Mouse (Mus musculus) left cerebral cortex, adult 9 months (tissue): Measurements from ENCODE around the gene Washc4.
A peak's percentile ranks its signal among the peaks of the same experiment; 100 is the strongest.

Source experiments
- DNase-seq, 2 experiments: peaks; one replicate each; pipeline ENCODE4 v3.0.0; 2022; ENCODE audit warnings: low spot score in 2 of 2

Gene Washc4

DNA sequence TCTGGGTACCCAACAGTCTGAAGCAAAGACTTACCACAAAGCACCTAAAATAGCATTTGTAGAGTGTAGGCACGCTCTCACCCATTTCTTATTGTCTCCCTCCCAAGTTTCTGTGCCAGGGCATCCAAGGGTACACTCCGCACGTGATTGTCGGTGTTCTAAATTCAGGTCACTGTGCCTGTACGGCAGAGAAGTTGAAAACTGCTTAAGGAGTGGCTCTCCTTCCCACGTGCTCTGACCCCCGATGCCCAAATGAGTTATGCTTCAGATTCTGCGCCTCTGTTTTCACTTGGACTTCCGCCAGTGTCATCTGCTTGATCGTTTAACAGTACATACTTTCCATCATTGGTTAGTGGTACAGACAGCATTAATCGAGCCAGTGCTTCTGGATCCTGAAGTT is 57.1 kb downstream of the Washc4 start:
- no peak for DNase-seq

DNA sequence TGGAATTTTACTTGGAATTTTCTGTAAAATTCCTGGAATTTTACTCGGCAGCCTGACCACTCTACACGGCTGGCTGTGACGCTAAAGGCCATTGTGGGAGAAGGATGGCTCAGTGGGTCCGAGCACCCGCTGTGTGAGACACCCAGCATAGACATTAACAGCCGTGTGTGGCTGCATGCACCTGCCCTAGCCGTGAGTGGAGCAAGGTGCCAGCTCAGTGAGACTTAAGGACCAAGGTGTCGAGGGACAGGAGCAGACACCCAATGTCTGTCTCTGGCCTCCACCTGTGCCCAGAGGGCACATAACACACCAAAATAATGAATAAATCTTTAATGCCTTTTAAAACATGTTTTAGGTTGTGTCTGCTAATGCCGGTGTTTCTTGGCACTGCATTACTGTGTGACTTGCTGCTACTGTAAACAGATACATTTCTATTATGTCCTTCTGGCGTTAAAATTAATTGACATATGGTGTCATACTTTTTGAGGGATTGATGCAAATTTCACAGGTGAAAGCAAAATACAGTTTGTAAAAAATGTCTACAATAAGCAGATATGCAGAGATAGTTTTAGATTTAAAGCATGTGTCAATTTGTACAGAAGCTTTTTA is 60.5 kb downstream of the Washc4 start:
- DNase-seq, result no peak

DNA sequence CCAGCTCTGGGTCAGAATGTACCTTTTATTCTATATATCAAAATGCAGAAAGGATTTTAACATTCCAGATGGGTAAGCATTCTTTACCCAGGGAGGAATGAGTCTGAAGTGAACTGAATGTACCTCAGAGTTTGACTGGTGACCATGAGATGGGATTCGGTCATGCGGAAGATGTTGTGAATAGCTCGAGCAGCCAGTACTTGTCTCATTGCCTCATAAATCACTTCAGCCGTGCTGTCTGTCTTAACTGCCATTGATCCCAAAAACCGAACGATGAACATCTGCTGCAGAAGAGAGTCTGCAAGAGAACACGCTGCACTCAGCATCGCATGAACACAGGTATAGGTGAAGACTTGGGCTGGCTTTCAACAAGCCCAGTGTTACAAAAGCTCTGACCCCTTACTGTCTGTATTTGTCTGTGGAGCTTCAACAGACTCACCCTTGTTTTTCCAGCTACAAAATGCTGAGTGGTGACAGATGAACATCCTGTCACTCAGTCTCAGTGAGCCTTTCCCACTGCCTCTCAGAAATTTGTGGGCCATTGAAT is 62.2 kb downstream of the Washc4 start:
- no peak for DNase-seq

DNA sequence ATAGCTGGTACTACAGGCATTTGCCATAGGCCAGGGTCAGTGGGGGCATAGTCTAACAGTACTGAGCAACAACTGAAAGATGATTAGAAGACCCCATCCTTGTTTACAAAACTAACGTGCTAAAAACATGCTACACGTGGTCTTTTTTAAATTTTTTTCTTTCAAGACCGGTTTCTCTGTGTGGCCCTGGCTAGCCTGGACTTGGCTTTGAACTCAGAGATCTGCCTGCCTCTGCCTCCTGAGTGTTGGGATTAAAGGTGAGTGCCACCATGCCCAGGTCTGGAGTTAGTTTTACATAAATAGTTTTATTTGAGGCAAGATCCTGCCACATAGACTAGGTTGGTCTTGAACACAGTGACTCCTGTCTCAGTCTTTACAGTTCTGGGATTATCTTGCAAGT is 63.6 kb downstream of the Washc4 start:
- no peak for DNase-seq

DNA sequence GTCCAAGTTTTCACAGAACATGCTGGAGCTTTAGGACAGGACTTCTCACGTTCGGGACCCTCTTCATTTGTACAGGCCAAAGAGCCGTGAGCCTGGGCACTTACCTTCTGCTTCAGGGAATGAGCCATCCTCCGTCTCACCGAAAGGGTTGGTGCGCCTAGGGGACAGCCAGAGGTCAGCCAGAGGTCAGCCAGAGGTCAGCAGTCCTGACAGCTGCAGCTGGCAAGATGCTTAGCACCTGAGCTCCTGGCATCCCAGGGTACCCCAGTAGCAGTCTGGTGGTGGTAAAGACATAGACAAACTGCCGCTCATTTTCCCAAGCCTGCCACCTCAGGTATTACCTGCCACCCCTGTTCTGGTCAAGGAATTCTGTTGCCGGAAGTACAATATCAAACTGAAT is 65.0 kb downstream of the Washc4 start:
- no peak for DNase-seq

DNA sequence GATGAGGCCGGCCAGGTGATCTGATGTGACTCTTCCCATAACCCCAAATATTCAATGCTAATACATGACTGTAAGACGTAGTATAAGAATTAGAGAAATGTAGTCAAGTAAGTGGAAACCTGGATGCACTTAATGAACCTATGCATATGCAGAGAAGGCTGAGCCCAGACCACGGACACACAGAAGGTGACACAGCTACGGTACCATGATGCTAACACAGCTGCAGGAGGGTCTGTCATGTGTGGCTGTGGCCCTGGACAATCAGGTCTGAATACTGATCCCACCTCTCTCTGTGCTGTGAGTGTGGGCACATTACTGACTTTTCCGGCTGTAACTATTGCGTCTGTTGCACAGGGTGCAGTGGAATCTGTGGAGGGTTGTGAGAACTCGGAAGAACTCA is 67.0 kb downstream of the Washc4 start:
- no peak for DNase-seq

DNA sequence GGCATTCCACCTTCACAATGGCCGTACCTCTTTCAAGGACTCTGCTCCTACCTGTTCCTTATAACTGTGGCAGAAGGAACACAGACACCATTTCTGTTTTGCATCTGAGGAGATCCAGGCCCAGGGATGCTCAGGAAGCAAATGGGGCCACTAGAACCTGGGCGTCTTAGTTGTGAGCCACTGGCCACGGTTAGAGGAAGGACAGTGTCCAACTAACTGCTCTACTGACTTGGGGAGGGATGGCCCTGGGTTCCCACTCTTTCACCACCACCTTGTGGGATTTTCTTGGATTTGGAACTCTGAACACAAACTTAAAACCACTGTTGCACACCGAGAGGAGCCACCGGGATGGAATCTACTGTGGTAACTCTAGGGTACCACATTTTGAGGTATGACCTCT is 68.3 kb downstream of the Washc4 start:
- no peak for DNase-seq

DNA sequence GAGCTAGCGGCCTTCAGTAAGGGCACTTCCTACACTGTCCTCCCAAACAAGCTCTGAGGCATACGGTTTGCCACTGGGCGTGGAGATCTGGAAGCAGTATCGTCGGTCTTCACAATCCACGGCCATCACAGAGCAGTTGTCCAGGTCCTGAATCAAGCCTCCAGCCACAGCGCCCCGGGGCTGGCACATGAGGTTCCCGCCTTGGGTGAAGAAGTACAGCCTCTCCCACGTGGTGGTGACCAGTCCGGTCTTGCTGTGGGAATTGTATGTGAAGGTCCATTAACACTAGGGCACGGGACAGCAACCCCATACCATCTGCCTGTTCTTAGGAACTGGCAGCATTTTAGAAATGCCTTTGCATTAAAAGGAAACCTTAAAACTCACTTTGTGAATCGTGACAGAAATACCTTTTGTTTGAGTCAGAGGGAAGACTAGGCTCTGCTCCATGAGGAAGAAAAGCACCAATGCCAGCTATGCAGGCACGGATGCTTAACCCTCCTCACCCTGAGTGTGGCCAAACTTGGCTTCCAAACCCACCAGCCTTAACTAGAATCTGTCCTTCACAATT is 69.2 kb downstream of the Washc4 start:
- DNase-seq, result no peak

DNA sequence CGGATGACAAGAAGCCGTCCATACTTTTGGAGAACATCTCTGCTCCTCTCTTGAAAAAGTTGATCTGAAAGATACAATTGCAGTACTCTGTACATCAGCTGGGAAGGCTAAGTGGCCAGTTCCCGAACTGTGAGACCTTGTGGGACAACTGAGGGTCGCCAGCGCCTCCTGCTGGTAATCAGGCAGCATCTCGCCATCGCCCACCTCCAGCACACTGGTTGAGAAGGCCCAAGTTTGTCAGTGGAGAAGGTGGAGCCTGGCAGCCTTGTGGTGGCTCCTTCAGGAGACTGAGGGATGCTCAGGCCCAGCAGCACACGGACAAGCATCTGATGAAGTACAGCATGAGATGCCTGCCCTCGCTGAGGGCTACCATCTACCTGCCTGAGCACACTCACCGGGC is 73.8 kb downstream of the Washc4 start:
- no peak for DNase-seq

DNA sequence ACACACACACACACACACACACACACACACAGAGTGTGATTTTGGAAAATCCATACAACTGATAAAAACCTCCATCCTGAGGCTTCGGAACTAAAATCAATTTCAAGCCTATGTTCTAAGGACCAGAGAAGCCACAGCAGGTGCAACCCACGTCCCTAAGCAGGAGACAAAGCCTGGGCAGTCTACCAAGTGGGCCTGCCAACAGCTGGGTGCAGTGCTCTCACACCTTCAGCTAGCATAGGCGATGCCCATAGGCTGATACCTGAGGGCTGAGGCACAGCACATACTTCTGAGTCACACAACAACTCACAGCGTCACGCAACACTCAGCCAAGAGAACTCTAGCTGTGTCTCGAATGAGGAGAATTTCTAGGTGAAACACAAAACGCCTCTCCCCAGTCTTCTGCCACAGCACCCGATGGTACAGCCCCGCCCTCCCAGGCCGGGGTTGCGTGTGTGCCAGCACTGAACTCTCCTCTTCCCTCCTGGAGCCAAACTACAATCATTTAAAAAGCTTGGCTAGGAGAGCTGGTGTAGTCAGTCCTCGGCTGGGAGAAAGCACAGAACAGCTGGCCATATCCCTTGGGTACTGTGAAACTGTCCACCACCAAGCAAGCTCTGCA is 75.4 kb downstream of the Washc4 start:
- peak in 1 of 2 experiments; percentile 42 for DNase-seq

DNA sequence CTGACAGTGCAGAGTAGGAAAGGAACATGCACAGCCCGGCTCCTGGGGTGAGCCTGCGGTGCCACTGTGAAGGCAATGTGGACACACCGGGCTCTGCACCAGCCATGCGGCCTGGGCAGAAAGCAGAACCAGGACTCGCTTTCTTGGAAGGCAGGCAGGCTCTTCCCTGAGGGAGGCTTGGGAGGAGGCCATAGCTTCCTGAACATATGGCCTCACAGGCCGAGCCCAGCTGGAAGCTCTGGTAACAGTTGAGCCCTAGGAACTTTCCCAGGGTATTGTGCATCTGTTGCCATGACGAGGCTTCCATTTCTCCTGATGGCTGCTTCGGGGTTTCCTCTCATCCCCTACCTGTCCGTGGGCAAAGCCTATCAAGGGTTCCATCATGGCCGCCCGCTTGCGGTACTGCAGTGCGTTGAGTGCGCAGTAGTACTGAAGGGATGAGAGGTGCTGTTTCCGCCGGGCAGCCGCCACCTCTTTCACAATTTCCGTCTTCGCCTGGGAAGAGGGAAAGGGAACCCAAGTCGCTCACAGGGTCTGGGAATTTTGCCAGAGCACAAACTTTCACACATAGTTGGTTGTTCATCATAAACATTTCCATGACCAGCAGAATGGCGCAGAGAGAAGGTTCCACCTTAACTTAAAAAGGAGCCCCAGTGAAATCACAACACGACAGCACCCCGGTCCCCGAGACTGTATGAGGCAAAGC is 77.0 kb downstream of the Washc4 start:
- DNase-seq, result peak in 1 of 2 experiments; percentile 33

DNA sequence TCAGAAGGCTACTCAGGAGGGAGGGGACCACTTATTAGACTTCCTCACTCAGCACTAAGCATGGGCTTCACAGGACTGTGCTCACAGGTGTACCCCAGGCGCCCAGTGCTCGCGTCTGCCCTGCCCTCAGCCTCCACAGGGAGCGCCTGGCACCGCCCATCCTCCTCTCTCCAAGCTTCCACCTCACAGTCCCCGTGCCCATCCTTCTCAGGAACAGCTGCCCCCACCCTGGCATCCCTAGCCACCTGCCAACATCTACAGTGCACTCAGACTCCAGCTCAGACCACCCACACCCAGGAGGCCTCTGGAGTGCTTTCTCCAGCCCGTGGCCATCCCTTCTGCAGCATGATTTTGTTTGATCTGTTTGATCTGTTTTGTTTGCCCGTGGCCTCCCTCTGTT is 80.5 kb downstream of the Washc4 start:
- no peak for DNase-seq

DNA sequence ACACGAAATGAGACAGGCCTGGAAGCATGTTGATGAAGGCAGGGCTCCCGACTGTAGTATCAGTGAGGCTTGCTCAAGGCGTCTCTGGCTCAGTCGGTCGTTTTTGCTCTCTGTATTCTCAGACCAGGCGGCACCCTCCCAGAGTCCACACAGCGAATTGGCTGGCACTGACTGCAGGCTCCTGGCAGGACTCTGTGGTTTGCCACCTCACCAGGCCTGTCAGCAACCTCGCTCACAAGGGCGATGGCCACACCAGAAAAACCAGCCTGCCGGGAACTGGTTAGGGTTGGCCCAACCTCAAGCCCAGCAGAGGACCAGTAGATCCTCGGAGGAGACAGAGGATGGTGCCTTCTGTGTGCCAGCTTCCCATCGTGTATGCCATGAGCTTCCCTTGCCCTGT is 81.3 kb downstream of the Washc4 start:
- no peak for DNase-seq

DNA sequence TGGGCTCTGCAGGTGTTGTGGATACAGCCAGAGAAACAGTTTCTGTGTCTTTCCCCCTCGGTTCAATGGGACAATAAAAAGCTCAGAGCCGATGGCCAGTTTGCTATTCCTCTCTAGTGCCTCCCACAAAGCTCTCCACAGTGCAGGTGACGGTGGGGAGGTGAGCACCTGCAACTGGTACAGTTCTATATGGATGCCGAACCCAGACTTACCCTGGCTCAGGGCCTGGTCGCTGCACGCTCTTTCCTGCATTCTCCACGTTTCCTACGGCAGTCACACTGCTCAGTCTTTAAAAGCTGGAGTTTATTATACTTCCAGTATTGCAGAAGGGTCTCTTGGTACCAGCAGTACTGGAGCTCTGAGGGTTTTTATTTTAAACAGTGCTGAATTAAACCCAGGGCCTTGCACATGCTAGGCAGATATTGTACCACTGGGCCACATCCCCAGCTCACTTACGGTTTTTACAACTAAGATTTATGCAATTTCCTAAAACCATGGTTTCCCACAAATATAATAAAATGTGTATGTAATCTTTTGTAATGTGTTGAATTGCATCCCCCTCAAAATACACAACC is 83.6 kb downstream of the Washc4 start:
- DNase-seq, result no peak

DNA sequence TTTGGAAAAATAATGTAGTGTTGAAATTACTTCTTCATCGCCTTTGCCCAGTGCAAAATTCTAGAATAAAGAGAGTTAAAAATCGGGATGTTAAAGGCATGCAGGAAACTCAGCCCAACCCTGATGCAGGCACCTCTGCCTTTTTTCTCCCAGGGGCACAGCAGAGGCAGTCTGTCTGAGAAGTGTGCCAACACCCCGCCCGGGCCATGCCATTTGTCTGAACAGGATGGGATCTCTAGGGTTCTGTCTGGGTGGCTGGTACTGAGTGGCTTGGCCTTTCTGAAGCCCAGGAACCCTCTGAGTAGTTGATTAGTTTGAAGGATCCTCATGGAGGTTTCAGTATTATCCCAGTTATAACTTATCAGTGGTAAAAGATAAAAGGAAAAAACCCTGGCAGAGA is 84.7 kb downstream of the Washc4 start:
- DNase-seq, result no peak

DNA sequence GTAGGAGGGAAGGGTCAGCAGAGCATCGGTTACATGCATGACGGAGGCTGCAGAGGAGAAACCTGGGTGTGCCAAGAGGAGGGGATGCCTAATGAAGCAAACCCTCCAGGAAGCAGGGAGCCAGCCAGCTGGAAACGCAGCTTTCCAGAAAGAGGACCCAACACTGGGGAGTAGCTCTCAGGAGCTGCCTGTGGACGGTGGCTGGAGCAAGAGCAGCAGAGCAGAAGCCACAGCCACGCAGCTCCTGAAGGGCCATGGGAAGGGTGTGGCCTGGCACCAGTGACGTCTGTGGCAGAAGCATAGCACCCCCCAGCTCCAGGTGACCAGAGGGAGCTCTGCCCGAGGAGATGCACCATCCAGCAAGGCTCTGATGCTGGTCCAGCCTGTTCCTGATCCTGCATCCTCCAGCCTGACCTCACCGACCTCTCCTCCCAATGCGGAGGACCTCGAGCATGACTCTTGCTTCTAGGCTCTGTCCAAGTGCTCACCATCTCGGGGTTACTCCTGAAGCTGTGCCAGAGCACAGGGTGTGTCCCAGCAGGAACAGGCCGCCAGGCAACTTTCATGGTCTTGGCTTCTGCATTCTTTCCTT is 85.7 kb downstream of the Washc4 start:
- no peak for DNase-seq

DNA sequence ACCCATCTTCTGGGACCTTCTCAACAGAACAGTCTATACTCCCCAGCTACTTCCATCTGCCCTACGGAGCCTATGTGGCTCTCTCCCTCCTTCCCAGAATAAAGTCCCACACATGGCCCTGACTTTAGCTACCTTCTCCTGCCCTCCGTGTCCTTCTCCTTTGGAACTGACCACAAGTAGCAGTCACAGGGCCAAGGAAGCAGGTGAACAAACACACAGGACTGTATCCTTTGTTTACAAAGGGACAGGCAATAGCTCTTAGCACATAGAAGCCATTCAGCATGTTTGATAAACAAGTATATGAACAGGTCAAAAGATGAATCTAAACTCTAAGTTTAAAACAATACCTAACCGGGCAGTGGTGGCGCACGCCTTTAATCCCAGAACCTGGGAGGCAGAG is 86.3 kb downstream of the Washc4 start:
- no peak for DNase-seq

DNA sequence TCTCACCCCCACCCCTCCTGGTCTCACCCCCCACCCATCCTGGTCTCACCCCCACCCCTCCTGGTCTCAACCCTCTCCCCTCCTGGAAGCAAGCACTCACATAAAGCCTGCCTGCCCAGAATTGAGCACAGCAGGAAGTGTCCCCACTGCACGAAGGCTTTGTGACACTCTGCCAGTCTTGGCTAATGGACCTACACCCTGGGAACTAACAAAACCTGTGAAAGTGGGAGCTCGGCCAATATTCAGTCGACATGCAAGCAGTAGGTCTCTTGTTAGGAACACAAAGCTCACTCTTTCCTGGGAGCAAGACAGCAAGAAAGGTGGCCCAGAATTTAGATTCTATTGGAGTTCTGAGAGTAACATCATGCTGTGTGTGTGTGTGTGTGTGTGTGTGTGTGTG is 87.3 kb downstream of the Washc4 start:
- peak in 1 of 2 experiments; percentile 44 for DNase-seq

DNA sequence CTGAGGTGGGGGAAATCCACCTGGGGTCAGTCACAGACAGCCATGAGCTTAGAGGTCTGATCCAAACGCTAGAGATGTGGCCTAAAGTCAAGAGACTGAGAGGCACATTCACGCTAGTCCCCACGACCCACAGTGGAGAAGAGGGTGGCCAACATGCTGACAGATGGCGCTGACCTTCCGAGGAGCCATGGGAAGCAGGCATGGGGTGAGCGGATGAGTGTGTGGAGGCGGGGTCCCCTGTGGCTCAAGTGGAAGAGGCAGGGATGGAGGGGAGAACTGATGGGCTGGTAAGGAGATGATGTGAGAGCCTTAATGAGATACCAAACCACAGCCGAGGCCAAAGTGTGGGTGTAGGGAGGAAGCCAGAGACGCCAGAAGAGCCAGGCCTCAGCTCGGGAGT is 88.2 kb downstream of the Washc4 start:
- no peak for DNase-seq

DNA sequence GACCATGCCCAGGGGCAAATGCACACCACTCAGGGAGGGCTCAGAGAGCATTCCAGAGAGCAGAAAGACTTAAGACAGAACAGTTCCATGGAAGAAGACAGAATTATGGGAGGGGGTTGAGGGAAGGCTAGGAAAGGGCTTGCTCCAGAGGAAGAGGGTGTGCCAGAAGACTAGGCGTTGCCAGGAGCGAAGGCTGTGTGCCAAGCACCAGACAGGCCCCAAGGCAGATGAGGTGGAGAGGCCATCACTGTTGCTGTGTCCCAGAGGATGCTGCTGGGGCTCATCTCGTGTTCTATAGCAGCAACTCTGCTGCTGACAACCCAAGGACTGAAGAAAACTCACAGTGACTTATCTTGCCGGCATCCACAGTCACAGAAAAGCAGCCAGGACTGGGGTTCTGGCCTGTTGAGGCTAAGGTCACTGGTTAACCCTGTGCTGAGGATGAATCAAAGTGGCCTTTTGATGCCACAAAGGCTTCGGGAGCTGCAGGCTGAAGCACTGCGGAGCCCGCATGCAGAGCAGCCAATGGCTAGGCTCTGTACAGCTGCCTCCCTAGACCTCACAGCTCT is 89.3 kb downstream of the Washc4 start:
- DNase-seq, result no peak

DNA sequence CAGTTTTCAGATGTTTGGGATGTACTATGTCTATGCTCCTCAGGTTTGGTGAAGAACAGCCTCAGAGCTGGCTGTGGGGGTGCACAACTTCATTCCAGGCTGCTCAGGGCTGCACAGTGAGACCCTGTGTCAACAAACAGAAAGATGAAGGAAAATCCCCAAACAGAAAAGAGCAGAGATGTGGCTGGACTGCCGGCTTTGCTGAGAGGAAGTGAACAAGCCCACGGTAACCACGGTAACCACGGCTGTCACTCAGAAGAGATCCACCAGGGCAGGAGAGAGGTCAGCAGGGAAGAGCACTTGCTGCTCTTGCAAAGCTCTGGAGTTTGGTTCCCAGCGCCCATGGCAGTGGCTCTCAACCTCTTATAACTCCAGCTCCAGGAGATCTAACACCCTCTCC is 90.9 kb downstream of the Washc4 start:
- DNase-seq, result peak in 1 of 2 experiments; percentile 17

DNA sequence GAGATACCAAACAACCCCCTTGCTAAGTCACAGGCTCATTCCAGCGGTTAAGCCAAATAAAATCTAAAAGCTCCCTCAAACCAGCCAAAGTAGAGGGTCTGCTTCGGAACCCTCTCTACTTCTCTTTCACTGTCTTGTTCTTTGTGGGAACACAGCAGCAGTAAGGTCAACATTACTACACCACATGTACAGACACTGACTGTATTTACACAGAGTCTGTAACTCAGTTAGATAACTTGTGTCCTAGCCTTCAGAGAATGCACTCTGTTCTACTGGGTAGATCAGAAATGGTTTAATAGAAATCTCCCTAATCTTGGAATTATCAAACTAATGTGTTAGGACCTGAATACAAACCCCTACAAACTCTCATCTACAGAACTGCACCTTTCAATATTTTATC is 92.6 kb downstream of the Washc4 start:
- DNase-seq, result no peak
